Mouse (Mus musculus) embryonic facial prominence, embryonic 10.5 days (tissue): ENCODE results near the gene Golga5. TPM values are rescaled to one million over a fixed set of nuclear protein-coding genes. Genes with fewer than 3 reads are reported as not detected.
"Not testable (repeated sequence)": the region's sequence is repeated elsewhere in the genome, so short reads cannot be mapped to it uniquely, and the experiment has no call there.

ENCODE experiments used
- DNase-seq: peaks from one replicate; pipeline ENCODE4 v3.0.0-alpha.2; 2017; ENCODE audit warnings: low spot score
- H3K27ac ChIP-seq: fragments of 300-500 bp; sonication (generic); replicated peaks from 2 replicates; pipeline ENCODE4 v1.5.1; 2016; ENCODE audit warnings: mild to moderate bottlenecking
- H3K27me3 ChIP-seq: fragments of 300-500 bp; sonication (generic); replicated peaks from 2 replicates; pipeline ENCODE4 v1.6.1; 2016; ENCODE audit warnings: low read depth, mild to moderate bottlenecking; ENCODE audit not compliant: poor library complexity, severe bottlenecking
- H3K36me3 ChIP-seq: fragments of 300-500 bp; sonication (generic); replicated peaks from 2 replicates; pipeline ENCODE4 v1.6.1; 2016; ENCODE audit warnings: mild to moderate bottlenecking, moderate library complexity
- H3K4me1 ChIP-seq: fragments of 300-500 bp; sonication (generic); 2 replicates; pipeline ENCODE4 v1.6.1; 2016
- H3K4me3 ChIP-seq: fragments of 300-500 bp; sonication (generic); 2 replicates; pipeline ENCODE4 v1.5.1; 2016; ENCODE audit warnings: mild to moderate bottlenecking, moderate library complexity
- H3K9me3 ChIP-seq: fragments of 300-500 bp; sonication (generic); 2 replicates; pipeline ENCODE4 v1.6.1; 2016; ENCODE audit warnings: mild to moderate bottlenecking
- WGBS: fragments of 180-500 bp; shearing (Covaris S2); methylation state at CpG from one replicate; pipeline ENCODE4 v1.1.7; 2016; 5-methylcytosine and 5-hydroxymethylcytosine counted together
- polyA plus RNA-seq: library from polyadenylated mRNA; unstranded; fragments of >200 nt; fragmentation: Nextera tagmentation; extraction: Ambion mirVana; gene quantifications from 2 replicates; pipeline ENCODE4 v1.2.1, GENCODE M21; 2016

The Golga5 gene
- polyA plus RNA-seq, 1 experiment from 2014 or later: 31.3 TPM

GRCm38 (mm10) chr12:102453581-102453980, 15.4 kb upstream of the Golga5 start:
- Histone ChIP-seq H3K9me3 (no peaks in the 10 kb centered on the region), H3K4me1 (no peaks in the 10 kb centered on the region), H3K27me3 (no peaks in the 10 kb centered on the region), H3K36me3 (no peaks in the 10 kb centered on the region), H3K27ac (no peak overlapping the region), H3K4me3 (no peak overlapping the region)
- no peak for DNase-seq
- 74% methylated on average over 6 of the region's 6 CpGs for WGBS

- no peak for DNase-seq
Observed at GRCm38 (mm10) chr12:102456467-102457193, 12.3 kb upstream of the Golga5 start.

GRCm38 (mm10) chr12:102460014-102460413, 8.9 kb upstream of the Golga5 start:
- no peak for DNase-seq
- Histone ChIP-seq H3K4me1 (no peaks in the 10 kb centered on the region), H3K27ac (no peak overlapping the region), H3K36me3 (no peaks in the 10 kb centered on the region), H3K4me3 (no peak overlapping the region), H3K27me3 (no peaks in the 10 kb centered on the region), H3K9me3 (no peaks in the 10 kb centered on the region)
- 80% methylated on average over 5 of the region's 5 CpGs for WGBS

More at GRCm38 (mm10) chr12:102456467-102457193, 12.3 kb upstream of the Golga5 start:
- Histone ChIP-seq H3K27me3 (no peaks in the 10 kb centered on the region), H3K27ac (no peak overlapping the region), H3K4me1 (no peaks in the 10 kb centered on the region), H3K9me3 (no peaks in the 10 kb centered on the region), H3K36me3 (no peaks in the 10 kb centered on the region), H3K4me3 (no peak overlapping the region)
- 76% methylated on average over 7 of the region's 7 CpGs for WGBS

GRCm38 (mm10) chr12:102461177-102461576, 7.8 kb upstream of the Golga5 start:
- Histone ChIP-seq H3K27me3 (no peaks in the 10 kb centered on the region), H3K9me3 (no peaks in the 10 kb centered on the region), H3K36me3 (no peaks in the 10 kb centered on the region), H3K4me1 (no peaks in the 10 kb centered on the region), H3K4me3 (no peak overlapping the region), H3K27ac (no peak overlapping the region)
- WGBS: 71% methylated on average over 5 of the region's 5 CpGs
- no peak for DNase-seq

- no peak for DNase-seq
- Histone ChIP-seq H3K4me1 (peaks cover under 1% of the 10 kb centered on the region), H3K27ac (no peak overlapping the region), H3K27me3 (no peaks in the 10 kb centered on the region), H3K9me3 (no peaks in the 10 kb centered on the region), H3K36me3 (no peaks in the 10 kb centered on the region), H3K4me3 (no peak overlapping the region)
- 66% methylated on average over 4 of the region's 4 CpGs for WGBS
Observed at GRCm38 (mm10) chr12:102464650-102465049, 4.3 kb upstream of the Golga5 start.

- DNase-seq: no peak
- Histone ChIP-seq H3K4me3 (no peak overlapping the region), H3K9me3 (no peaks in the 10 kb centered on the region), H3K4me1 (peaks cover 7% of the 10 kb centered on the region), H3K27me3 (no peaks in the 10 kb centered on the region), H3K27ac (no peak overlapping the region), H3K36me3 (peaks cover 8% of the 10 kb centered on the region)
- WGBS: 84% methylated on average over 1 of the region's 1 CpGs
Observed at GRCm38 (mm10) chr12:102468136-102468535, 799 bp upstream of the Golga5 start.

GRCm38 (mm10) chr12:102474411-102474810, 5.5 kb downstream of the Golga5 start:
- H3K4me3 ChIP-seq: no peak overlapping the region
- H3K9me3 ChIP-seq: no peaks in the 10 kb centered on the region
- DNase-seq: no peak
- H3K36me3 ChIP-seq: peaks cover 63% of the 10 kb centered on the region
- H3K27ac ChIP-seq: no peak overlapping the region
- H3K27me3 ChIP-seq: no peaks in the 10 kb centered on the region
- peaks cover 7% of the 10 kb centered on the region for H3K4me1 ChIP-seq
- 90% methylated on average over 7 of the region's 7 CpGs for WGBS

GRCm38 (mm10) chr12:102480481-102480880, 11.5 kb downstream of the Golga5 start:
- Histone ChIP-seq H3K27ac (no peak overlapping the region), H3K27me3 (no peaks in the 10 kb centered on the region), H3K4me1 (no peaks in the 10 kb centered on the region), H3K36me3 (peaks cover 89% of the 10 kb centered on the region), H3K9me3 (no peaks in the 10 kb centered on the region), H3K4me3 (no peak overlapping the region)
- DNase-seq: no peak
- 89% methylated on average over 4 of the region's 4 CpGs for WGBS

GRCm38 (mm10) chr12:102484946-102485345, 16.0 kb downstream of the Golga5 start:
- no peaks in the 10 kb centered on the region for H3K27me3 ChIP-seq
- H3K4me1 ChIP-seq: no peaks in the 10 kb centered on the region
- WGBS: 71% methylated on average over 3 of the region's 3 CpGs
- H3K4me3 ChIP-seq: no peak overlapping the region
- no peak overlapping the region for H3K27ac ChIP-seq
- no peak for DNase-seq
- H3K36me3 ChIP-seq: peaks cover 94% of the 10 kb centered on the region
- no peaks in the 10 kb centered on the region for H3K9me3 ChIP-seq

GRCm38 (mm10) chr12:102491911-102492310, 23.0 kb downstream of the Golga5 start:
- Histone ChIP-seq H3K4me3 (no peak overlapping the region), H3K36me3 (peaks cover 96% of the 10 kb centered on the region), H3K27ac (no peak overlapping the region), H3K9me3 (no peaks in the 10 kb centered on the region), H3K27me3 (no peaks in the 10 kb centered on the region), H3K4me1 (peaks cover under 1% of the 10 kb centered on the region)
- DNase-seq: no peak
- 90% methylated on average over 5 of the region's 5 CpGs for WGBS

- H3K4me1 ChIP-seq: peaks cover 25% of the 10 kb centered on the region
- H3K9me3 ChIP-seq, H3K27ac ChIP-seq, H3K4me3 ChIP-seq, DNase-seq, H3K27me3 ChIP-seq: not testable (repeated sequence)
- H3K36me3 ChIP-seq: peaks cover 75% of the 10 kb centered on the region
- WGBS: 86% methylated on average over 6 of the region's 6 CpGs
Observed at GRCm38 (mm10) chr12:102495754-102496153, 26.8 kb downstream of the Golga5 start.

GRCm38 (mm10) chr12:102497905-102498304, 29.0 kb downstream of the Golga5 start:
- H3K4me3 ChIP-seq: 0 out of 2 replicates have a peak overlapping the region, but pooled peaks have one; percentile 17

GRCm38 (mm10) chr12:102498726-102499125, 29.8 kb downstream of the Golga5 start:
- peak overlapping the region; percentile 17; the same call in 1 of the 2 replicates for H3K4me3 ChIP-seq
- H3K9me3 ChIP-seq: no peaks in the 10 kb centered on the region
- peaks cover 46% of the 10 kb centered on the region for H3K36me3 ChIP-seq
- WGBS: 38% methylated on average over 8 of the region's 8 CpGs
- DNase-seq: peak; percentile 72
- H3K4me1 ChIP-seq: peaks cover 25% of the 10 kb centered on the region
- no peaks in the 10 kb centered on the region for H3K27me3 ChIP-seq
- peak overlapping the region; percentile 70 for H3K27ac ChIP-seq

More at GRCm38 (mm10) chr12:102497905-102498304, 29.0 kb downstream of the Golga5 start:
- Histone ChIP-seq H3K36me3 (peaks cover 54% of the 10 kb centered on the region), H3K9me3 (no peaks in the 10 kb centered on the region), H3K4me1 (peaks cover 25% of the 10 kb centered on the region), H3K27me3 (no peaks in the 10 kb centered on the region), H3K27ac (peak overlapping the region; percentile 70)
- DNase-seq: no peak
- WGBS: 81% methylated on average over 2 of the region's 2 CpGs
